Mouse (Mus musculus): ENCODE results near the gene Ptpn6.
"Not testable (repeated sequence)": the region's sequence is repeated elsewhere in the genome, so short reads cannot be mapped to it uniquely, and the experiment has no call there.

The Ptpn6 gene

GRCm38 (mm10) chr6:124694166-124694955 lies 44.2 kb downstream of the Ptpn6 start:
- peak; percentile 63 for DNase-seq

GRCm38 (mm10) chr6:124693243-124693981 lies 45.1 kb downstream of the Ptpn6 start:
- no peak for DNase-seq

GRCm38 (mm10) chr6:124690517-124690916 lies 48.0 kb downstream of the Ptpn6 start:
- no peak for DNase-seq

- no peak for DNase-seq
Measured at GRCm38 (mm10) chr6:124689011-124689410, 49.5 kb downstream of the Ptpn6 start.

- no peak for DNase-seq
Measured at GRCm38 (mm10) chr6:124688151-124688758, 50.3 kb downstream of the Ptpn6 start.

- not testable (repeated sequence) for DNase-seq
Measured at GRCm38 (mm10) chr6:124686644-124687043, 51.9 kb downstream of the Ptpn6 start.

- DNase-seq, result no peak
Measured at GRCm38 (mm10) chr6:124685606-124686386, 52.7 kb downstream of the Ptpn6 start.

GRCm38 (mm10) chr6:124683591-124684417 lies 54.7 kb downstream of the Ptpn6 start:
- no peak for DNase-seq

- not testable (repeated sequence) for DNase-seq
Measured at GRCm38 (mm10) chr6:124682291-124682690, 56.2 kb downstream of the Ptpn6 start.

- no peak for DNase-seq
Measured at GRCm38 (mm10) chr6:124679486-124679885, 59.0 kb downstream of the Ptpn6 start.

GRCm38 (mm10) chr6:124678769-124679168 lies 59.7 kb downstream of the Ptpn6 start:
- DNase-seq, result no peak

- DNase-seq, result no peak
Measured at GRCm38 (mm10) chr6:124676171-124676570, 62.3 kb downstream of the Ptpn6 start.

GRCm38 (mm10) chr6:124674591-124674990 lies 63.9 kb downstream of the Ptpn6 start:
- DNase-seq, result no peak

- DNase-seq, result peak; percentile 40
Measured at GRCm38 (mm10) chr6:124673619-124674018, 64.9 kb downstream of the Ptpn6 start.

GRCm38 (mm10) chr6:124672100-124672499 lies 66.4 kb downstream of the Ptpn6 start:
- no peak for DNase-seq
